Mouse (Mus musculus) testis, adult 2 months (tissue): ENCODE data around the gene Sec11a. TPM values are rescaled to one million over a fixed set of nuclear protein-coding genes. Genes with fewer than 3 reads are reported as not detected.

Experiments
- H3K27ac ChIP-seq: fragments of 200-500 bp; 2 replicates; pipeline ENCODE4 v1.5.1; 2012; ENCODE audit warnings: low read depth, low read length; ENCODE audit not compliant: control insufficient read depth, insufficient read depth
- H3K27me3 ChIP-seq: fragments of 200-500 bp; 2 replicates; pipeline ENCODE4 v1.6.1; 2012; ENCODE audit warnings: mild to moderate bottlenecking, low read length, moderate library complexity; ENCODE audit not compliant: control insufficient read depth, insufficient read depth
- H3K36me3 ChIP-seq: fragments of 200-500 bp; 2 replicates; pipeline ENCODE4 v1.6.1; 2012; ENCODE audit warnings: mild to moderate bottlenecking, low read length; ENCODE audit not compliant: control insufficient read depth, insufficient read depth
- H3K4me1 ChIP-seq: fragments of 200-500 bp; 2 replicates; pipeline ENCODE4 v1.6.1; 2012; ENCODE audit warnings: low read length; ENCODE audit not compliant: control insufficient read depth, insufficient read depth
- H3K4me3 ChIP-seq: fragments of 200-500 bp; 2 replicates; pipeline ENCODE4 v1.5.1; 2012; ENCODE audit warnings: low read depth, mild to moderate bottlenecking, low read length, moderate library complexity, mixed read lengths; ENCODE audit not compliant: control insufficient read depth
- CTCF ChIP-seq: fragments of 200-500 bp; IDR thresholded peaks from 2 replicates; pipeline ENCODE4 v1.5.1; 2012; ENCODE audit warnings: low read depth, mild to moderate bottlenecking, inconsistent platforms, low read length, moderate library complexity; ENCODE audit not compliant: control insufficient read depth, insufficient read depth, insufficient replicate concordance
- POLR2A ChIP-seq: fragments of 200-500 bp; IDR thresholded peaks from 2 replicates; pipeline ENCODE4 v1.6.1; 2012; ENCODE audit warnings: low read depth, mild to moderate bottlenecking, inconsistent platforms, low read length, moderate library complexity; ENCODE audit not compliant: control insufficient read depth
- polyA plus RNA-seq: library from polyadenylated mRNA; depleted of rRNA; stranded (reverse); fragments of >200 nt; gene quantifications from 2 replicates; pipeline ENCODE4 v1.2.3, GENCODE M21; 2012

Gene Sec11a
- polyA plus RNA-seq, 1 experiment = 52.0 TPM

- Histone ChIP-seq H3K4me1 (no peaks in the 10 kb centered on the region; the same call in 1 of the 2 replicates), H3K27ac (no peak overlapping the region), H3K36me3 (no peaks in the 10 kb centered on the region), H3K4me3 (no peak overlapping the region), H3K27me3 (no peaks in the 10 kb centered on the region)
- TF ChIP-seq CTCF = no peak
- TF ChIP-seq POLR2A = no peak
Observed at GRCm38 (mm10) chr7:80972082-80972481, 24.5 kb upstream of the Sec11a start.

GRCm38 (mm10) chr7:80971419-80971818 lies 23.8 kb upstream of the Sec11a start:
- TF ChIP-seq POLR2A (no peak), CTCF (no peak)
- Histone ChIP-seq H3K4me3 (peak overlapping the region; percentile 1; the same call in 1 of the 2 replicates), H3K36me3 (no peaks in the 10 kb centered on the region), H3K27me3 (no peaks in the 10 kb centered on the region), H3K4me1 (no peaks in the 10 kb centered on the region), H3K27ac (no peak overlapping the region)

- Histone ChIP-seq H3K4me3 (peak overlapping the region; percentile 16; the same call in 1 of the 2 replicates), H3K36me3 (no peaks in the 10 kb centered on the region), H3K27me3 (no peaks in the 10 kb centered on the region), H3K4me1 (no peaks in the 10 kb centered on the region), H3K27ac (no peak overlapping the region)
- TF ChIP-seq POLR2A (no peak), CTCF (no peak)
Observed at GRCm38 (mm10) chr7:80970913-80971312, 23.3 kb upstream of the Sec11a start.

- no peaks in the 10 kb centered on the region for H3K36me3 ChIP-seq
- no peaks in the 10 kb centered on the region for H3K4me1 ChIP-seq
- H3K27ac ChIP-seq = no peak overlapping the region
- no peaks in the 10 kb centered on the region for H3K27me3 ChIP-seq
- TF ChIP-seq CTCF (no peak), POLR2A (no peak)
- no peak overlapping the region for H3K4me3 ChIP-seq
Observed at GRCm38 (mm10) chr7:80962799-80963198, 15.2 kb upstream of the Sec11a start.

GRCm38 (mm10) chr7:80959003-80959402 lies 11.4 kb upstream of the Sec11a start:
- H3K4me1 ChIP-seq = no peaks in the 10 kb centered on the region
- no peaks in the 10 kb centered on the region for H3K36me3 ChIP-seq
- no peak for TF ChIP-seq CTCF
- TF ChIP-seq POLR2A = no peak
- no peak overlapping the region for H3K4me3 ChIP-seq
- H3K27ac ChIP-seq = no peak overlapping the region
- no peaks in the 10 kb centered on the region for H3K27me3 ChIP-seq

GRCm38 (mm10) chr7:80956891-80957290 lies 9.3 kb upstream of the Sec11a start:
- TF ChIP-seq CTCF (no peak), POLR2A (no peak)
- Histone ChIP-seq H3K27me3 (no peaks in the 10 kb centered on the region), H3K4me1 (no peaks in the 10 kb centered on the region), H3K36me3 (no peaks in the 10 kb centered on the region), H3K27ac (no peak overlapping the region), H3K4me3 (no peak overlapping the region)

GRCm38 (mm10) chr7:80954251-80954650 lies 6.7 kb upstream of the Sec11a start:
- H3K4me3 ChIP-seq = no peak overlapping the region
- H3K4me1 ChIP-seq = no peaks in the 10 kb centered on the region
- no peak overlapping the region for H3K27ac ChIP-seq
- H3K36me3 ChIP-seq = no peaks in the 10 kb centered on the region
- no peak for TF ChIP-seq CTCF
- TF ChIP-seq POLR2A = no peak
- H3K27me3 ChIP-seq = no peaks in the 10 kb centered on the region

- H3K27ac ChIP-seq = no peak overlapping the region
- H3K27me3 ChIP-seq = no peaks in the 10 kb centered on the region
- H3K36me3 ChIP-seq = no peaks in the 10 kb centered on the region
- H3K4me3 ChIP-seq = no peak overlapping the region
- H3K4me1 ChIP-seq = peaks cover 4% of the 10 kb centered on the region
- TF ChIP-seq POLR2A (no peak), CTCF (no peak)
Observed at GRCm38 (mm10) chr7:80952140-80952539, 4.6 kb upstream of the Sec11a start.
